Mouse (Mus musculus): ENCODE results near the gene Samd14. TPM values are rescaled to one million over a fixed set of nuclear protein-coding genes. Genes with fewer than 3 reads are reported as not detected.

Samd14 gene
- polyA plus RNA-seq, 1 experiment from 2014 or later = 5.4 TPM

DNA sequence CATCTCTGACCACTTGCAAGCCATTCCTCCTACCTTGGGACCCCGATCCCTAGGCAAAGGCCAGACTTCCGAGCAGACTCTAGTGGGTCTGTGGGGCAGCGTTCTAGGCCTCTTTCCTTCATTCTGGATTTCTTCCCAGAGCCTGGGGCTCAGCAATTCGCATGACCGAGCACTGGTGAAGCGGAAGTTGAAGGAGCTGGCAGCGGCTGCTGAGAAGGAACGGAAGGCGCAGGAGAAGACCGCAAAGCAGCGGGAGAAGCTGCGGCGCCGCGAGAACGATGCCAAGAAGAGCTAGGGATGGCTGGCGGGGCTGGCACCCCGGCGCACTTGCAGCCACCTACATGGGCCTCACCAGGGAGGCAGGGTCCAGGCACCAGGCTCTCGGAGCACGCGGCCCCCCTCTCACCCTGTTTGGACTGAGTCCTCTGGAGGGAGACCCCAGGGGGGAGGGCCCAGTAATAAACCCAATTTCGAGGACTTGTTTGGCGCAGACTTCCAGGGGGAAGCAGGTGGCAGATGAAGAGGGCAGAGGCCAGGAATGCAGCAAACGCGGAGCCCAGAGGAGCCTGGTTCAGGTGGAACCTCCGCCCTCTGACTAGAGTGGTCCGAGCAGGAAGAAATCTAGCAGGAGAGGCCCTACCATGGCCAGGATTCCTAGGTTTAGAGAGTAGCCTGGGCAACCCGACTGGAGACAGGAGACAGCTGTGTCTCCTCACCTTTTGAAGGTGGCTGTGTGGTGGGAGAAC lies 14.9 kb downstream of the Samd14 start:
- Histone ChIP-seq H3K4me3 (ENCODE audit: low read depth, low read length) (no peak overlapping the region), H3K36me3 (ENCODE audit: insufficient read depth, low read length) (no peaks in the 10 kb centered on the region; the same call in none of the 2 replicates), H3K4me2 (replicated peaks; ENCODE audit: low read depth, low read length) (no peak overlapping the region), H3K9me3 (ENCODE audit: low read length) (no peaks in the 10 kb centered on the region), H3K27me3 (replicated peaks; ENCODE audit: insufficient read depth, low read length) (no peaks in the 10 kb centered on the region), H3K9ac (replicated peaks; ENCODE audit: low read depth) (no peak overlapping the region), H3K27ac (ENCODE audit: low read length) (0 out of 2 replicates have a peak overlapping the region, but pooled peaks have one; percentile 26), H3K4me1 (ENCODE audit: insufficient read depth, low read depth, low read length) (no peaks in the 10 kb centered on the region)
- TF ChIP-seq CTCF (IDR thresholded peaks at IDR 0.05) = no peak
- no peak for TF ChIP-seq EP300 (IDR thresholded peaks at IDR 0.05)
- DNase-seq (ENCODE audit: low spot score) = no peak
- ATAC-seq = peak; percentile 25
- WGBS = 51% methylated on average over 29 of the region's 29 CpGs

DNA sequence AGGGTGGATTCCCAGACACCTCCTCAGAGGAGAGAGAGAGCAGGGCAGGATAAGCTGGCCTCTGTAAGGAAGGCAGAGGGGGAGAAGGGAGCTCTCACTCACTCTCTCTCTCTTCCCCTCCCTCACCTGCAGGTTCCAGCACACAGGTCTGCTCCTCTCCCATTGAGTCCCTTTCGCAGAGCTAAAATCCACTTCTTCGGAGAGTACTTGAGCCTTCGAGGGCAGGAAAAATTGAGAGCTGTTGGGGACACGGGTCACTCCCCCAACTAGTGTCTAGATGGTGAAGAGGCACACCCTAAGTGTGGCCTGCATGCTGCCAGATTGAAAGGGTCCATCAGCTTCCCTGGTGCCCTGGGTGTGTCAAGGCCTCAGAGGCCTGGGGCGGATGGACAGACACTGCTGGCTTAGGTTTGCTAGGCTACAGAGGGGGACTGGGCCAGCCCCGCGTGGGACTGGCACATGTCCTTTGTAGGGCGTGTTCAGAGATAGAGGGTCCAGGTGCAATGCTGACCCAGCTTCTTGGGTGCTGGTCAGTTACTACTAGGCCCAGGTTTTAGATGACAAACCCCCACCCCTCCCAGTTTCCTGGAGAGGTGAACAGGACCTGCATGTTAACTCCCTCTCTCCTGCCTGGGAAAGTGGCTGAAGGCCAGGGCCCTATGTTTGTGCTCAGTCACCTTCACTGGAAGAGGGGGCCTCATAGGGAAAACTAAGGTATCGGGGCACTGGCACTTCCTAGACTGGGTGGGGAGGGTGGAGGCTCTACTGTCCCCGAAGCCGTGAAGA lies 15.7 kb downstream of the Samd14 start:
- Histone ChIP-seq H3K9me3 (ENCODE audit: low read length) (no peaks in the 10 kb centered on the region), H3K4me2 (replicated peaks; ENCODE audit: low read depth, low read length) (no peak overlapping the region), H3K27ac (ENCODE audit: low read length) (0 out of 2 replicates have a peak overlapping the region, but pooled peaks have one; percentile 27), H3K27me3 (replicated peaks; ENCODE audit: insufficient read depth, low read length) (no peaks in the 10 kb centered on the region), H3K36me3 (ENCODE audit: insufficient read depth, low read length) (no peaks in the 10 kb centered on the region; the same call in none of the 2 replicates), H3K9ac (replicated peaks; ENCODE audit: low read depth) (no peak overlapping the region), H3K4me3 (ENCODE audit: low read depth, low read length) (no peak overlapping the region), H3K4me1 (ENCODE audit: insufficient read depth, low read depth, low read length) (no peaks in the 10 kb centered on the region)
- 67% methylated on average over 11 of the region's 11 CpGs for WGBS
- TF ChIP-seq CTCF (IDR thresholded peaks at IDR 0.05) = no peak
- TF ChIP-seq EP300 (IDR thresholded peaks at IDR 0.05) = no peak
- DNase-seq (ENCODE audit: low spot score) = peak; percentile 74
- peak; percentile 57 for ATAC-seq

GRCm38 (mm10) chr11:95026090-95026542 lies 16.4 kb downstream of the Samd14 start:
- no peaks in the 10 kb centered on the region; the same call in none of the 2 replicates for H3K36me3 ChIP-seq (ENCODE audit: insufficient read depth, low read length)
- TF ChIP-seq CTCF (IDR thresholded peaks at IDR 0.05) (no peak), EP300 (IDR thresholded peaks at IDR 0.05) (no peak)
- no peaks in the 10 kb centered on the region for H3K9me3 ChIP-seq (ENCODE audit: low read length)
- WGBS = 41% methylated on average over 6 of the region's 6 CpGs
- DNase-seq (ENCODE audit: low spot score) (no peak), ATAC-seq (peak; percentile 45)
- H3K4me3 ChIP-seq (ENCODE audit: low read depth, low read length) = no peak overlapping the region
- no peak overlapping the region for H3K9ac ChIP-seq (replicated peaks; ENCODE audit: low read depth)
- H3K4me2 ChIP-seq (replicated peaks; ENCODE audit: low read depth, low read length) = no peak overlapping the region
- H3K27ac ChIP-seq (ENCODE audit: low read length) = 0 out of 2 replicates have a peak overlapping the region, but pooled peaks have one; percentile 27
- no peaks in the 10 kb centered on the region for H3K4me1 ChIP-seq (ENCODE audit: insufficient read depth, low read depth, low read length)
- no peaks in the 10 kb centered on the region for H3K27me3 ChIP-seq (replicated peaks; ENCODE audit: insufficient read depth, low read length)

GRCm38 (mm10) chr11:95026849-95027248 lies 17.2 kb downstream of the Samd14 start:
- peaks cover 2% of the 10 kb centered on the region for H3K36me3 ChIP-seq (ENCODE audit: insufficient read depth, low read length)
- H3K4me3 ChIP-seq (ENCODE audit: low read depth, low read length) = no peak overlapping the region
- TF ChIP-seq CTCF (IDR thresholded peaks at IDR 0.05) (no peak), EP300 (IDR thresholded peaks at IDR 0.05) (no peak)
- WGBS = 82% methylated on average over 6 of the region's 6 CpGs
- no peak for ATAC-seq
- no peaks in the 10 kb centered on the region for H3K27me3 ChIP-seq (replicated peaks; ENCODE audit: insufficient read depth, low read length)
- no peak overlapping the region for H3K27ac ChIP-seq (ENCODE audit: low read length)
- no peak overlapping the region for H3K9ac ChIP-seq (replicated peaks; ENCODE audit: low read depth)
- no peaks in the 10 kb centered on the region for H3K4me1 ChIP-seq (ENCODE audit: insufficient read depth, low read depth, low read length)
- no peak overlapping the region for H3K4me2 ChIP-seq (replicated peaks; ENCODE audit: low read depth, low read length)
- H3K9me3 ChIP-seq (ENCODE audit: low read length) = no peaks in the 10 kb centered on the region
- no peak for DNase-seq (ENCODE audit: low spot score)

GRCm38 (mm10) chr11:95027850-95028470 lies 18.3 kb downstream of the Samd14 start:
- no peak for ATAC-seq
- no peak for TF ChIP-seq EP300 (IDR thresholded peaks at IDR 0.05)
- TF ChIP-seq CTCF (IDR thresholded peaks at IDR 0.05) = no peak
- no peak overlapping the region for H3K4me3 ChIP-seq (ENCODE audit: low read depth, low read length)
- no peak overlapping the region for H3K27ac ChIP-seq (ENCODE audit: low read length)
- H3K4me2 ChIP-seq (replicated peaks; ENCODE audit: low read depth, low read length) = no peak overlapping the region
- DNase-seq (ENCODE audit: low spot score) = no peak
- H3K4me1 ChIP-seq (ENCODE audit: insufficient read depth, low read depth, low read length) = no peaks in the 10 kb centered on the region
- H3K9me3 ChIP-seq (ENCODE audit: low read length) = no peaks in the 10 kb centered on the region
- H3K9ac ChIP-seq (replicated peaks; ENCODE audit: low read depth) = no peak overlapping the region
- H3K36me3 ChIP-seq (ENCODE audit: insufficient read depth, low read length) = peaks cover 4% of the 10 kb centered on the region
- H3K27me3 ChIP-seq (replicated peaks; ENCODE audit: insufficient read depth, low read length) = no peaks in the 10 kb centered on the region
- 43% methylated on average over 13 of the region's 13 CpGs for WGBS

DNA sequence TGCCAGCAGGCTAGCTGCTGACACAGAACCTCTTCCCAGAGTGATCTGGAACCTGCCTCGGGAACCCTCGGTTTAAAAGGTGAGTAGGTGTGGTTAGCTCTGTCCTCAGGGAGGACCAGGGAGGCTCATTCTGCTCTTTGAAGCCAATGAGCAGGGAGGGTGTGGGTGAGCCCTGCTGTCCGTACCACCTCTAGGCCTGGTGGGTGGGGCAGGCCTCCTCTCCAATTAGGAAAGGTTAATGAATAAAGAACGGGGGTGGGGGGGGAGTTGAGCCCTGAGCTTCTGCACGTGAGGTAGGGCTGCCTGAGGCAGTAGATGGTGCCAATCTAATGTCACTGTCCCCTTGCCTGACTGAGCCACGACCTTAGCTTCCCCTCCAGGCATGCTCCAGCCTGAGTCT lies 23.3 kb downstream of the Samd14 start:
- Histone ChIP-seq H3K9ac (replicated peaks; ENCODE audit: low read depth) (no peak overlapping the region), H3K9me3 (ENCODE audit: low read length) (no peaks in the 10 kb centered on the region), H3K36me3 (ENCODE audit: insufficient read depth, low read length) (peaks cover 4% of the 10 kb centered on the region; the same call in 1 of the 2 replicates), H3K4me2 (replicated peaks; ENCODE audit: low read depth, low read length) (no peak overlapping the region), H3K27ac (ENCODE audit: low read length) (no peak overlapping the region), H3K4me1 (ENCODE audit: insufficient read depth, low read depth, low read length) (no peaks in the 10 kb centered on the region), H3K4me3 (ENCODE audit: low read depth, low read length) (no peak overlapping the region), H3K27me3 (replicated peaks; ENCODE audit: insufficient read depth, low read length) (no peaks in the 10 kb centered on the region)
- TF ChIP-seq EP300 (IDR thresholded peaks at IDR 0.05) (no peak), CTCF (IDR thresholded peaks at IDR 0.05) (no peak)
- WGBS = 44% methylated on average over 6 of the region's 6 CpGs
- DNase-seq (ENCODE audit: low spot score) = no peak
- no peak for ATAC-seq

Data from lung, postnatal 0 days (tissue).